Mouse (Mus musculus) heart, postnatal 14 days (tissue): ENCODE results near the gene Arhgef28. TPM values are rescaled to one million over a fixed set of nuclear protein-coding genes. Genes with fewer than 3 reads are reported as not detected.
"Not testable (repeated sequence)": the region's sequence is repeated elsewhere in the genome, so short reads cannot be mapped to it uniquely, and the experiment has no call there.

ENCODE experiments used
- DNase-seq, 2 experiments: peaks; one replicate each; pipeline ENCODE4 v3.0.0; 2021 to 2022
- intact Hi-C: fragments of 180-260 bp; cut with DNase I; formaldehyde crosslinking; loops from one replicate; pipeline ENCODE4 v1.15.1; 2025
- total RNA-seq, 2 experiments: library from RNA; stranded (reverse); gene quantifications; 2 replicates each; pipeline ENCODE4 v1.2.3; 2021

The Arhgef28 gene
- total RNA-seq, 2 experiments from 2014 or later, result 6.5 to 6.9 TPM

GRCm38 (mm10) chr13:98092354-98093002 lies 113.8 kb downstream of the Arhgef28 start:
- intact Hi-C loops, result no loop called here
- DNase-seq, result no peak

- intact Hi-C loops, result no loop called here
Observed at GRCm38 (mm10) chr13:98079640-98080039, 126.6 kb downstream of the Arhgef28 start.

GRCm38 (mm10) chr13:98078251-98078650 lies 128.0 kb downstream of the Arhgef28 start:
- DNase-seq, result peak in 1 of 2 experiments; percentile 18
- intact Hi-C loops, result no loop called here

More at GRCm38 (mm10) chr13:98079640-98080039, 126.6 kb downstream of the Arhgef28 start:
- DNase-seq, result no peak

GRCm38 (mm10) chr13:98077216-98077615 lies 129.0 kb downstream of the Arhgef28 start:
- intact Hi-C loops, result no loop called here
- no peak for DNase-seq

- DNase-seq, result peak; percentile 39 to 56
- intact Hi-C loops, result no loop called here
Observed at GRCm38 (mm10) chr13:98074871-98075270, 131.4 kb downstream of the Arhgef28 start.

GRCm38 (mm10) chr13:98073190-98073589 lies 133.0 kb downstream of the Arhgef28 start:
- DNase-seq, result no peak
- intact Hi-C loops, result no loop called here

- no peak for DNase-seq
- intact Hi-C loops, result no loop called here
Observed at GRCm38 (mm10) chr13:98070458-98070857, 135.8 kb downstream of the Arhgef28 start.

- intact Hi-C loops, result no loop called here
Observed at GRCm38 (mm10) chr13:98069646-98070045, 136.6 kb downstream of the Arhgef28 start.

GRCm38 (mm10) chr13:98062843-98063242 lies 143.4 kb downstream of the Arhgef28 start:
- intact Hi-C loops, result no loop called here
- no peak for DNase-seq

More at GRCm38 (mm10) chr13:98069646-98070045, 136.6 kb downstream of the Arhgef28 start:
- no peak for DNase-seq

- intact Hi-C loops, DNase-seq: not testable (repeated sequence)
Observed at GRCm38 (mm10) chr13:98060121-98060520, 146.1 kb downstream of the Arhgef28 start.

GRCm38 (mm10) chr13:98055194-98055593 lies 151.0 kb downstream of the Arhgef28 start:
- no peak for DNase-seq
- intact Hi-C loops, result no loop called here

GRCm38 (mm10) chr13:98040628-98041150 lies 165.6 kb downstream of the Arhgef28 start:
- DNase-seq, result peak; percentile 46 to 59
- intact Hi-C loops, result no loop called here

GRCm38 (mm10) chr13:98038731-98039130 lies 167.5 kb downstream of the Arhgef28 start:
- intact Hi-C loops, result no loop called here

GRCm38 (mm10) chr13:98037693-98038092 lies 168.5 kb downstream of the Arhgef28 start:
- intact Hi-C loops, result no loop called here
- DNase-seq, result no peak

More at GRCm38 (mm10) chr13:98038731-98039130, 167.5 kb downstream of the Arhgef28 start:
- DNase-seq, result no peak

- no peak for DNase-seq
- intact Hi-C loops, result loop anchor here (1.0 to 5.0 kb wide), 5 partner anchors 96 to 266 kb away; partner anchors contain the start of gene Arhgef28
Observed at GRCm38 (mm10) chr13:98031642-98031960, 174.6 kb downstream of the Arhgef28 start.

GRCm38 (mm10) chr13:98030959-98031641 lies 175.1 kb downstream of the Arhgef28 start:
- intact Hi-C loops, result loop anchor here (1.0 to 5.0 kb wide), 5 partner anchors 96 to 266 kb away; partner anchors contain the start of gene Arhgef28

GRCm38 (mm10) chr13:98030041-98030440 lies 176.2 kb downstream of the Arhgef28 start:
- DNase-seq, result no peak
- intact Hi-C loops, result loop anchor here (2.0 to 5.0 kb wide), 4 partner anchors 97 to 267 kb away; partner anchors contain the start of gene Arhgef28

More at GRCm38 (mm10) chr13:98030959-98031641, 175.1 kb downstream of the Arhgef28 start:
- DNase-seq, result peak; percentile 80 to 91

GRCm38 (mm10) chr13:98028711-98029250 lies 177.5 kb downstream of the Arhgef28 start:
- intact Hi-C loops, result no loop called here

GRCm38 (mm10) chr13:98027641-98028204 lies 178.5 kb downstream of the Arhgef28 start:
- peak; percentile 67 to 70 for DNase-seq
- intact Hi-C loops, result no loop called here

More at GRCm38 (mm10) chr13:98028711-98029250, 177.5 kb downstream of the Arhgef28 start:
- DNase-seq, result no peak

GRCm38 (mm10) chr13:98027122-98027521 lies 179.1 kb downstream of the Arhgef28 start:
- intact Hi-C loops, result no loop called here
- DNase-seq, result peak in 1 of 2 experiments; percentile 37
